Mouse (Mus musculus) urinary bladder, postnatal 14 days (tissue): Measurements from ENCODE around the gene Ep300.

Source experiments
- DNase-seq: peaks from one replicate; pipeline ENCODE4 v3.0.0; 2021; ENCODE audit warnings: low spot score

Ep300 gene

DNA sequence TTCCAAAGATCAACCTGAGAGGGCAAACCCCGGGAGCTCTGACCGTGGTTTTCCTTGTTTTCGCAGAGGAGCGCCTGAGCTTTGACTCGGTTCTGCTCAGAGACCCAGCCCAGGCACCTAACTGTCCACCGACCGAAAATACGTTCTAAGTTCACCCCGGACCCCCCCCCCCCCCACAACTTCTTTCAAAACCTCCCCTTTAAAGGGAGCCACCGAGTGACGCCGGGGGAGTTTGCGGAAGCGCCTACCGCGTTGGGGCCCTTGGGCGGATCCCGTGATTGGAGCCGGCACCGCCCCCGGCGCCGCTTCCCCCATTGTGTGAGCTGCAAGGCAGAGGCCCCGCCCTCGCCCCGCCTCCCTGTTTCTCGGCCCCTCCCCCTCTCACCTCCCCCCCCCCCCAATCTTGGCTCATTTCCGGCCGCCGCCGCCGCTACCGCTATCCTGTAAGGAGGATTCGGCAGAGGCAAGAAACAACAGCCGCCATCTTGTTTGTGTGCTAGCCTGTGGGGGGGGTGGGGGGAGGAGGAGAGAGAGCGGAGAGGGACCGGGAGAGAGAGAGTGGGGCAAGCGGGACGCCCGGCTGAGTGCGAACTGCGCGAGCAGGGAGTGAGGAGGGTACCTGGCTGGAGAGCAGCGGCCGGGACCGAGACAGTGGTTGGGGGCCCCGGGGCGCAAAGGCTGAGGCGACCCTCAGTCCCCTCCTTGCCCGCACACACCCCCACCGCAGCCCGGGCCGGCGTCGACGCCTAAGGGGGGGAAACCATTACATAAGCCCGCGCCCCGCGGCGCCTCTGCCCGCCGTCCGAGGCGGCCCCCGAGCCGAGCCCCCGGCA lies at the start of gene Ep300:
Gene Ep300 (plus strand): TSS at position 439 of the 833 bp plus-strand sequence.
- DNase-seq = peak; percentile 97

DNA sequence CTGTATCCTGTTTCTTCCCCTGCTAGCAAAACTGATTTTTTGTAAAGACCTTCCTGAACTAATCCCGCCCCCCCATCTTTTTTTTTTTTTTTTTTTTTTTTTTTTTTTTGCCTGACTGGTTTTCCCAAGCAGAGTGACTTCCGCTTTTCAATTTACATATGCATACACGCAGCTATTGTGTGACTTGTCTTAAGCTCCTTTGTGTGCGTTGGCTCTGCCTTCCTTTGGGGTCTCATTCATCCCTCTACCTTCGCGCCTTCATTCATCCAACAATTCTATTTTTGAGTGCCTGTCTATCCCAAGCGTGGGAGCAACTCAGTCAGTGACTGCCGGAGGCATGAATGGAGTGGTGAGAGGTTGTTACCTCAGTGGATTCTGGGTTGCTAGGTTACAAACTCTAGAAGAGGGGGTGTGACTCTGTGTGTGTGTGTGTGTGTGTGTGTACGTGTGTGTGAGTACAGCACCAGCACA lies 49.2 kb upstream of the Ep300 start:
- DNase-seq = no peak

DNA sequence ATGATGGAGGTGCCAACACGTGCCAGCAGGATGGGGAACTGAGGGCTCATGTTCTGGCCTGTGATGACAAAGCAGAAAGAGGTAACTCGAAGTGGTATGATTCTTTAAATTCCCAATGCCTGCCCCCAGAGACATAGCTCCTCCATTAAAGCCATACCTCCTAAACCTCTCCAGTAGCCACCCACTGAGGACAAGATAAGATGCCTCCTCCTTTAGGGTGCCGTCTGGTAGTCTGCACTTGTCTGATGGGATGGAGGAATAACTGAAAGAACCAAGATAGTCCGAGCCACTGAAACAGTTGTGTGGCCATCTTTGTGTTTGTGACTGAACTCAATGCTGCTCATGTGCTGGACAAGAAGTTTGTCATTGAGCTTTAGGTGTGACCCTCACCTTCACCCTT lies 47.0 kb upstream of the Ep300 start:
- no peak for DNase-seq

DNA sequence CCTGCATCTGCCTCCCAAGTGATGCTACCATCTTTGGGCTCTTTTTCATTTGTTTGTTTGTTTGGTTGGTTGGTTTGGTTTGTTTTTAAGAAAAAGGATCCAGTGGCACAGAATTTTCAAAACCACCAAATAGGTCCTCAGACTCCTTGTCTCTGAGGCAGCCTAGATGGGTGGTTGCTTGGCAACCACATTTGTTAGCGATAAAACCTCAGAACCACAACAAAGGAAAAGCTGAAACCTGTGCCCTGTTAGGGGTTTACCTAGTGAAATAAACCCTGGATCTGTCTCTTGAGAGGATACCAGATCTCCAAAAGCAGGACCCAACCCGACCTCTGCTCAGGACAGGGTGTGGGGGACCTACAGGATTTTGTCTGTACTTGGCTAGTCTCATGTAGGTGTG lies 45.6 kb upstream of the Ep300 start:
- DNase-seq = no peak

DNA sequence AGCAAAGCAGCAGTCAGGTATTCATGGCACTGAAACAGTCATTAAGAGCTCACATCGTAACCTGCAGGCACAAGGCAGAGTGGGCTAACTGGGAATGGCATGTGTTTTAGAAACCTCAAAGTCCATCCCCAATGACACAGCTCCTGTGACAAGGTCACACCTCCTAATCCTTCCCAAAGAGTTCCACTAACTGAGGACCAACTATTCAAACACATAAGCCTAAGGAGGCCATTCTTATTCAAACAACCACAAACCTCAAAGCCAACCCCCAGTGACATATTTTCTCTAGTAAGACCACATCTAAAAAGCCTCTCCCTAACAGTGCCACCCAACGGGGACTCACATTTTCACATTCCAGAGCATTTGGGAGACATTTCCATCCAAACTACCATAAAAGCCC lies 40.2 kb upstream of the Ep300 start:
- no peak for DNase-seq

DNA sequence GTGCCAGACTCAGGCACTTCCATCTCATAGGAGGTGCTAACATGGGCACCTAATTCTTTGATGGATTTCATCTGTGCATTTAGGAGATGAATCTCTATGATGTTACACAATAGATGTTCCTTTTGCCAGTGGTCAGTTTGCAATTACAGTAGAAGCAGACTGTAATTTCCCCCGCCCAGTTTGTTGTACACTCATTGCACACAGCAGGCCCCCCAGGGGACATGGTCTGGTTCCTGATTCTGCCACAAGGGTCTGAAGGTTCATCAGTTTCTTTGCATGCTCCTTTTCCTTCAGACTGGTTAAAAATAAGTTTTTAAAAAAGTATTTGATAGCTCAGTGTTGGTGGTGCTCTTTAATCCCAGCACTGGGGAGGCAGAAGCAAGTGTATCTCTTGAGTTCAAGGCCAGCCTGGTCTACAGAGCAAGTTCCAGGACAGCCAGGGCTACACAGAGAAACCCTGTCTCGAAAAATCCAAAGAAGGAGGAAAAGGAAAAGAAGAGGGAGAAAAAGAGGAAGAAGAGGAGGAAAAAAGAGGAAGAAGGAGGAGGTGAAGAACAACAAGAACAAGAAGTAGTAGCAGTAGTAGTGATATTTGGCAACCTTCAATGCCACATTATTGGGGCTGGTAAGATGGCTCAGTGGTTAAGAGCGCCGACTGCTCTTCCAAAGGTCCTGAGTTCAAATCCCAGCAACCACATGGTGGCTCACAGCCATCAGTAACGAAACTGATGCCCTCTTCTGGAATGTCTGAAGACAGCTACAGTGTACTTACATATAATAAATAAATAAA lies 39.6 kb upstream of the Ep300 start:
- DNase-seq = no peak

DNA sequence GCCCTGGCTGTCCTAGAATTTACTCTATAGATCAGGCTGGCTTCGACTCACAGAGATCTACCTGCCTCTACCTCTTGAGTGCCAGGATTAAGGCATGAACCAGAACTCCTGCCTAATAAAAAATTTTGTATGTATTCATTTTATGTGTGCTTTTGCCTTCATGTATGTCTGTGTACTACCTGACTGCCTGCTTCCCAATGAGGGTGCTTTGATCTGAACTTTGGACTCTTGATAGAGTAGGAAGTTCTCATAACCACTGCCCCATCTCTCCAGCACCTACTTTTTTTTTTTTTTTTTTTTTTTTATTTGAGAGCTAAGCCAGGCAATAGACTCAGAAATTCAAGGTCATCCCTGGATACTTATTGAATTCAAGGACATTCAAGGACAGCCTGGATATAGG lies 31.7 kb upstream of the Ep300 start:
- no peak for DNase-seq

DNA sequence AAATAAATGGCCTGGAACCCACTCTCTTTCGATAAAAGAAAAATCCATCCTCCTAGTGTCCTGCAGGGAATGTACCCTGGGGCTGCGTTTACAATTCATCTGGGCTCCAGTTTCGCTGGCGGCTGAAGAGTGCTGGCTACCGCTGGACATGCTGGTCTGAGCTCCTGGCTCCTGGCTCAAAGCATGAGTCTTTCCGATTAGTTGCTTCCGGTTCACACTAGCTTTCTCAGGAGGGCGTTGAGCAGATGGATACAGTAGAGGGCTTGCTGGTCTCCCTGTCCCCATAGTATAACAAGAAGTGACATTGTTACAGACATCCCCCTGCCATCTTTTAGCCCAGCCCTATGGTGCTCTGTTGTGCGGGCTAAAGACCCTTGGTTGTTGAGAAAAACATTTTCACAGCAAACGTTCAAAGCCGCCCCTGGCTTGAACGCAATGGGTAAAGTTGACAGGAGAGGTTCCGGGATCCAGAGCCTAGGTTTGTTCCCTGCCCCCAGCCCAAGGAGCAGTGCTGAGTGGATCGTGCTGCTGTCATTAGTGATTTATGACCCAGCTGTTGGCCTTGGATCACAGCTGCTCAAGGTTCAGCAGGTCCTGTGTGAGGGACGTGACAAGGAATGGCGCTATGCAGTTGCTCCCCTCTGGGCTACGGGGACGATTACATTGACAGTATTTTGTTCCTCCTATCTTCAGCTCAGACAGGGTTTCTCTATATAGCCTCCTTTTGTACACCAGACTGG lies 30.4 kb upstream of the Ep300 start:
- no peak for DNase-seq

DNA sequence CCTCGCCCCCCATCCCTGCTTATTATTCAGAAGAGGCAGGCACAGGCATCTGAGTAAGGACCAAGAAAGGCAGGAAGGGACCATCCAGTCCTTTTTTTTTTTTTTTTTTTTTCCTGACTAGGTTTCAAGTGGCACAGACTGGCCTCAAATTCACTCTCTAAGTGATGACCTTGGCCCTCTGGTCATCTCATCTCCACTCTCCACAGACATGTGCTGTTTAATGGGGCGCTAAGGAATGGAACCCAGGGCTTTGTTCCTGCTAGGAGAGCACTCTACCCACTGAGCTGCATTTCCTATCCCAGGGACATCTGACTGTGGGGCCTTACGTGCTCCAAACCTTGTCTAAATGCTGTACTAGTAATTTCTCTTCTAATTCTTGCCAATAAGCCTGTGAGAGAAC lies 29.2 kb upstream of the Ep300 start:
- DNase-seq = no peak

DNA sequence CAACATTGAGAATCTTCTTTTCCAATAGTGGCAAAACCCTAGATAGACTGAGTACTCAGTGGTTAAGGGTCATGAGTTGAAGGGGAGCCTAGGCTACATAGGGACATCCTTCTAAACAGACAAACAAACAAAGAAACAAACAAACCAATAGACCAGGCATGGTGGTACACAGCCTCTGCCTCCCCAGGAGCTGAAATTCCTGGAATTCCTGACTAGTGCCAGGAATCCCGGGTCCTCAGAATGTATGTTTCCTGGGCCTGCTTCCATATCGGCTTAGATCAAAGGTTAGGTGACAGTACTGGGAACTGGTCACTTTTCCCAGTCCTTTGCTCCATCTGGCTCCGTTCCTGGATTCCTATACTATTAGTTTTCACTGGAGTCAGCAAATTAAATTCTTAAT lies 23.6 kb upstream of the Ep300 start:
- no peak for DNase-seq

DNA sequence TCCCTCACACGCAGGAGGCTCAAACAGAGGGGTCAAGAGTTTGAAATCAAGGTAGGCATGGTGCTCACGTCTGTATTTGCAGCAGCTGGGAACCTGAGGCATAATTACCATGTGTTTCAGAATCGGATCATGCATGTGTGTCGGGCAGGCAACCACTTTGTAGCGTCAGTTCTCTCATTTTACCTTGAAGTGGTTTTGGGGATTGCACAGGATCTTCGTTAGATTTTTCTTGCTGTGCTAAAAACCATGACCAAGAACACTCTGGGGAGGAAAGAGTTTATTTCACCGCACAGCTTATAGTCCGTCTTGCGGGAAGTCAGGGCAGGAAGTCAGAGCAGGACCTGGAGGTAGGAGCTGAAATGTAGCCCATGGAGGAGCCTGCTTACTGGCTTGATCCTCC lies 23.2 kb upstream of the Ep300 start:
- DNase-seq = no peak

DNA sequence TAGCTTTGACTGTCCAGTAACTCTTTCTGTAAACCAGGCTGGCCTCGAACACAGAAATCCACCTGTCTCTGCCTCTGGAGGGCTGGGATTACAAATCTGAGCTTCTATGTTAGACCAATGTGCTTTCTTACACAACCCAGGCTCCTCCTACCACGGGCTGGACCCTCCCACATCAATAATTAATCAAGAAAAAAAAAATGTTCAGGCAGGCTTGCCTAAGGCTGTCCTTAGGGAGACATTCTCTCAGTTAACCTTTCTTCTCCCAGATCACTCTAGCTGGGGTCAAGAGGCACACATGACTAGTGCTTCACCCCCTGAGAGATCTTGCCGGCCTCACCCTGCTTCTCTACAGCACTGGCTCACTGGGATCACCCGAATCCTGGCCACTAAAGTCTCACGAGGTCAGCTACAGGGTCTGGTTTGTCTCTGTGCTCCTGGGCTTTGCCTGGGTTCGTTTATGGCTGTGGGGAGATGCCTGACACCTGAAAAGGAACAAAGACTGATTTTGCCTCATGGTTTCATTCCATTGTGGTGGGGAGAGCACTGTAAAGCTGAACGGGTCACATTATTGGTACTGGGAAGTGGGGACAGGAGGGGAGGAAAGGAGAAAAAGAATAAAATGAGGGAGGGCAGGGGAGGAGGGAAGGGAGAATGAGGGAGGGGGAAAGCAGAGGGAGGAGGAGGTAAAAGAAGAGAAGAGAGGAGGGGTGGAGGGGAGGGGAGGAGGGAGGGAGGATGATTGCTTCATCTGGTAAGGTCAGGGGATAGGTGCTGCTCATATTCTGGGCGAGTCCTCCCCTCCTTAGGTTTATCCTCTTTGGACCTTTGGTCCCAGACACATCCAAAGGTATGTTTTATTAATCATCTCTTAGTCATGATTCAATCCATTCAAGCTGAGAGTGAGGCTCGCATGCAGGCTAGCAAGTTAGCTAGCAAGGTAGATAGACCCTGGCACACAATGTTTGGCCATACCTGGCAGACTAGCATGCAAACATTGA lies 22.4 kb upstream of the Ep300 start:
- DNase-seq = no peak

DNA sequence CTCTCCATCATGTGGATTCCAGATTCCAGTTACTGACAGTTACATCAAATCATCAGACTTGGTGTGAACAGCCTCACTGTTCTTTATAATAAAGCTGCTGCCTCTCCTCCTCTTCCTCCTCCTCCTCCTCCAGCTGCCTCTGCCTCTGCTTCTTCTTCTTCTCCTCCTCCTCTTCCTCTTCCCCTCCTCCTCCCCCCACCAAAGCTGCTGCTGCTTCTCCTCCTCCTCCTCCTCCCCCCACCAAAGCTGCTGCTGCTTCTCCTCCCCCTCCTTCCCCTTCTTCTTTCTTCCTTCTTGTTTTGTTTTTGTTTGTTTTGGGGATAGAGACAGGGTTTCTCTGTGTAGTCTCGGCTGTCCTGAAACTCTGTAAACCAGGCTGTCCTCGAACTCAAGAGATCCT lies 17.1 kb upstream of the Ep300 start:
- no peak for DNase-seq

DNA sequence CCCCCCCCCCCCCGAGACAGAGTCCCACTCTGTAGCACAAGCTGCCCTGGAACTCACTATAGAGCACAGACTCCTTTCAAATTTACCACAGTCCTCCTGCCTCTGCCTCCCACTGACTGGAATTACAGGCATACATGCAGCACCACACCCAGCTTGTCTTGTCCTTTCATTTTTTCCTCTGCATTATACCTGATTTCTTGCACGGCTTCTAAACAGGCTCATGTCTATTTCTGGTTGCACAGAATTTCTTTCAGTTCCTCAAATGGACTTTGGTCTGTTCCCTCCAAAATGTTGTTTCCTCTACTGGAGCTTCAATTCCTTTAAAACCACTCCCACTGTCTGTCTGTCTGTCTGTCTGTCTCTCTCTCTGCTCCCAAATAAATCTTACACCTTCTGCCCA lies 16.6 kb upstream of the Ep300 start:
- DNase-seq = no peak

DNA sequence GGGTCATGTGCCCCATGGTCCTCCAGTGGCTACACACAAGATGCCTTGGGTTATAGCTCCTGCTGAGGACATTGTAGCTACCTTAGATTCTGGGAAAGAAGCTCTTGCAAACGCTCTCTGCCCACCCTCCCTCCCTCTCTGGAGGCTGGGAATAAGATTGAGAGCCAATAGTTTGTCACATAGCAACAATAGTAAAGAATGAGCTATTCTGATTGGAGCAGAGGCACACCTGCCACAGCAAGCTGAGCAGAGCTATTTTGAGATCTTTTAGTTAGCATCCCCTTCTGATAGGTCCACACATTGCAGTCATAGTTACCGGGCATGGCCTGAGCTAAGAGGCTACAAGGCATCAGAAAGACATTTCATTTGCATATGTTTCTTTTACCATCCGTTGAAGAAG lies 8.2 kb upstream of the Ep300 start:
- no peak for DNase-seq

DNA sequence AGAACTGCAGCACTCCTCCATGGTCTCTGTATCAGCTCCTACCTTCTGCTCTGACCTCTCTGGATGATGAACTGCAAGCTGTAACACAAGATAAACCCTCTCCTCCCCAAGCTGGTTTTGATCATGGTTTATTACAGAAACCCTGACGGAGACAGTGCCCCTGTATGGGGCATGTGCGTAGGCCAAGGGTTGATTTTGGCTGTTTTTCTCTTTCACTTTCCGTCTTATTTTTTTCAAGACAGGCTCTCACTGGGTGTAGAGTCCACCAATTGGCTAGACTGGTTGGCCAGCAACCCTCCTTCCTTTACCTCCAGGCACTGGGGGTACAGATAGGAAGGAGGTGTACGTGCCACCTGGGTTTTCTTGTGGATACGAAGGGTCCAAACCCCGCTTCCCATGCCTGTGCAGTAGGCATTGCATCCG lies 7.4 kb upstream of the Ep300 start:
- DNase-seq = no peak

DNA sequence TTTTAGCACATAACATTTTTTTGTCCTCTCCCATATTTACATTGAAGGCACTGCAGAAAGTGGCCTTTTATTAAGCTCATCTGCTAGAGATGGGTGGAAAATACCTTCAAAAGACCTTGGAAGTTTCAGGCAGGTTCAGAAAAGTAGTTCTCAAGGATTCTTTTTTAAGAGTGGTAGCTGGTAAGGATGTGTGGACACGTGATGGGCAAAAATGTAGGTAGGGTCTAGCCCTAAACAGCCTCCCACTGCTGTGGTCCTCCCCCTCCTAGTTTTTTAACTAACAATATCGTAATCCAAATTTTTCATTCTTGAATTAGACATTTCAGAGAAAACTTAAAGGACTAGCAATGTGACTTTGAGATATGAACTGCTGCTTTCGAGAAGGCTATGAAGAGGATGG lies 685 bp upstream of the Ep300 start:
- DNase-seq = no peak

DNA sequence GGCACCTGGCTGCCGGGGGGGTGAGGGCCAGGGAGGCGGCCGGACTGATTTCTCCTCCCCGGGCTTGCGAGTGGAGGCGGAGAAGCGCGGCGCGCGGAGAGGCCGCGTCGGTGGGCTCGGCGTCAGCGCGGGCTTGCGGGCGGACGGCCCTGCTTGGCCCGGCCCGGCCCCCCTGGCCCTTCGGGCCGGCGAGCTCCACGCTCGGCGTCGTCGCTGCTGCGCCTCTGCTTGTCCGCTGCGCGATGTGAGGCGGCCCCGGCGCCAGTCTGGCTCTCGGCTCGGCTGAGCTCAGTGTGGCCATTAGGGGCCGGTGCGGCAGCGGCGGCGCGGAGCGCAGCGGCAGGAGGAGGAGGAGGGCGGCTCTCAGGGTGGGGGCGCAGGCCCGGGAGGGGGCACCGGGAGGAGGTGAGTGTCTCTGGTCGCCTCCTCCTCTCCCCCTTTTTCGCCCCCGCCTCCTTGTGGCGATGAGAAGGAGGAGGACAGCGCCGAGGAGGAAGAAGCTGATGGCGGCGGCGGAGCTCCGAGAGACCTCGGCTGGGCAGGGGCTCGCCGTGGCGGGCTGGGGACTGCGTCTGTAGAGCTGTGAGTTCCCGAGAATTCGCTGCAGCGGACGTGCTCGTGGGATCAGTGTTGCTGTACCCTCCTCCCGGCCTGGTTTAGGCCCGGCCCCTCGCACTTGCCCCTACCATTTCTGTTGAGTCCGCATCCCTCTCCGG lies 753 bp downstream of the Ep300 start:
- peak; percentile 88 for DNase-seq

DNA sequence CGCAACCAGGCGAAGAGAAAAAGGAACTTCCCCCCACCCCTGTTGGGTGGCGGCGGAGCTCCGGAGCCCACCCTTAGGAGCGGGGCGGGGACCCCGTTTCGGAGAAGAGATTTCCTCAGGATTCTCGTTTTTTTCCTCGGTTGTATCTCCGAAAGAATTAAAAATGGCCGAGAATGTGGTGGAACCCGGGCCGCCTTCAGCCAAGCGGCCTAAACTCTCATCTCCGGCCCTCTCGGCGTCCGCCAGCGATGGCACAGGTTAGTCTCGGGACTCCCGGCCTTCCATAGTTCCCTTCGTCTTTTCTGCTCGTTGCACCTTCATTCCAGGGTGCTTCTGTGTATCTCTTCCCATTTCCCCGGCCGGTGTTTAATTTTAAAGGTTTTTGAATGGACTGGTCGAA lies 1.3 kb downstream of the Ep300 start:
- no peak for DNase-seq

DNA sequence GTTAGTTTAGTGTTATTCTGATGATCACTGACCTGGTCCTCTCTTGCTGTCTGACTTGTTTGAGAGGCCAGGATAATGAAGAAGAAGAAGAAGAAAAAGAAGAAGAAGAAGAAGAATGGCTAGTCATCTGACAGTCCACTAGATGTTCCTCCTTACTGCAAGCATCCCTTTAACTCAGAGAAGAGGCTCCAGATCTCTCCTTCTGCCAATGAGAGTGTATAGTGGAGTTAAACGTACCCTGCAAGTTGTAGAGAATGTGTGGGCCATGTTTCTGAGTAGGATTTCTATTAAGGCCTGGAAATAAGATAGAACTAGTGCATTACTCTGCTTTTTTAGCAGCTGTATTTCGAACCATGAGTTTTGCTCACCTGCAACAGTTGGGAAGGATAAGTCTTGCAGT lies 2.5 kb downstream of the Ep300 start:
- DNase-seq = no peak
